Mouse (Mus musculus) urinary bladder, adult 2 months (tissue): ENCODE results near the gene Gpr173. TPM values are rescaled to one million over a fixed set of nuclear protein-coding genes. Genes with fewer than 3 reads are reported as not detected.

Source experiments
- DNase-seq: peaks from one replicate; pipeline ENCODE4 v3.0.0; 2022; ENCODE audit warnings: low spot score
- polyA plus RNA-seq: library from polyadenylated mRNA; depleted of rRNA; stranded (reverse); fragments of >200 nt; gene quantifications from 2 replicates; pipeline ENCODE4 v1.2.3, GENCODE M21; 2012; rRNA removed

Gene Gpr173
- polyA plus RNA-seq, 1 experiment, result 4.7 TPM

DNA sequence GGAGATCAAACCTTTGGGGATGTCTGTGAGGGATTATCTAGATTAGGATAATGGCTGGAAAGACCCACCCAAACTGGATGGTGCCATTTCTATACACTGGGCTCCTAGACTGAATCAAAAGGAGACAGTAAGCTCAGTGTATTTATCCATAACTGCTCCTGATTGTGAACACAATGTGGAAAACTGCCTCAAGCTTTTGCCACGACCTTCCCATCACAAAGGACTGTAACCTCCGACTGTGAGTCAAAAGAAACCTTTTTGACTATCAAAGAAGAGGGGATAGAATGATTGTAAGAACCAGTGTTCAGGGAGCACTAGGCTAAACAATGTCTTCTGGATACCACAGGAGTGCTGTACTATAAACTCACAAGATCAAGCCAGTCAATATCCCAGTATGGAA is 62.3 kb downstream of the Gpr173 start:
- DNase-seq, result no peak

Other genes starting within 250 kb of the Gpr173 start
- 8.3 and 10.7 TPM in 2 replicates for gene Iqsec2, start 224.4 kb downstream of the Gpr173 start, polyA plus RNA-seq
- gene Kdm5c, start 135.7 kb downstream of the Gpr173 start, polyA plus RNA-seq, result 29.3 and 35.1 TPM in 2 replicates
- 12.1 and 14.1 TPM in 2 replicates for gene Kantr, start 41.2 kb downstream of the Gpr173 start, polyA plus RNA-seq
- 61.4 and 72.4 TPM in 2 replicates for gene Tspyl2, start 26.3 kb downstream of the Gpr173 start, polyA plus RNA-seq
- gene Cldn34a, start 194.6 kb upstream of the Gpr173 start, polyA plus RNA-seq, result not detected in 2 replicates